Mouse (Mus musculus) embryo, embryonic 11 days (tissue): ENCODE results near the gene Vmn1r180.
"Not testable (repeated sequence)": the region's sequence is repeated elsewhere in the genome, so short reads cannot be mapped to it uniquely, and the experiment has no call there.

Experiments
- DNase-seq: peaks from one replicate; pipeline ENCODE4 v3.0.0-alpha.2; 2015

Vmn1r180 gene

DNA sequence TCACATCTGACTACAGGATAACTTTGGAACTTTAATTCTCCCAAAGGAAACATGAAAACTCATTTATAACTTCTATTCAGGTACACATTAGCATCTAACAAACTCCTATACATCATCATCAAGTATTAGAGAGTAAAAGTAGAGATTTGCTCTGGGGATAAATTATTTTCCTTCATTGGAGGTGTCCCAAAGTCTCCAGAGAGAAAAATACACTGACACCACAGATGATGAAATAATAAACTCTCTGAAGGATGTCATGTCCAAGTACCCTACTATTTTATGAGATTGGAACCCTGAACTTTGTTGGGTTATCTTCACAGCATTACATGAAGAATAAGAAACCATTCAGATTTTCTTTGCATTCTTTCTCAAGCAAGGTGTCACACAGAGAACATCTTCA, at the start of gene Vmn1r180:
Gene Vmn1r180 (plus strand): TSS at position 301 of the 400 bp plus-strand sequence.
- no peak for DNase-seq

DNA sequence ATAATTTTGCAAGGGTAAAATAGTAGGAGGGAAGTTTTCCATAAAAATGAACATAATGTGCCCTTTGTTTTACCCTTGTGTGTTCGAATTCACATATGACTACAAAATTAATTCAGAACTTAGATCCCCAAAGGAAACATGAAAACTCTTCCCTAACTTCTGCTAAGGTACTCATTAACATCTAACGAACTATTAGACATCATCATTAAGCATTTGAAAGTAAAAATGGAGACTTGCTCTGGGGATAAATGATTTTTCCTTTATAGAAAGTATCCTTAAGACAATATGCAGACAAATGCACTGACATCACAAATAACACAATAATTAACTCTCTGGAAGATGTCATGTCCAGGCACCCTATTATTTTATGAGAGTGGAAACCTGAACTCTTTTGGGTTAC, 23.8 kb upstream of the Vmn1r180 start, which contains the start of gene Vmn1r179:
Gene Vmn1r179 (plus strand): TSS at position 301 of the 400 bp plus-strand sequence.
- DNase-seq = no peak

DNA sequence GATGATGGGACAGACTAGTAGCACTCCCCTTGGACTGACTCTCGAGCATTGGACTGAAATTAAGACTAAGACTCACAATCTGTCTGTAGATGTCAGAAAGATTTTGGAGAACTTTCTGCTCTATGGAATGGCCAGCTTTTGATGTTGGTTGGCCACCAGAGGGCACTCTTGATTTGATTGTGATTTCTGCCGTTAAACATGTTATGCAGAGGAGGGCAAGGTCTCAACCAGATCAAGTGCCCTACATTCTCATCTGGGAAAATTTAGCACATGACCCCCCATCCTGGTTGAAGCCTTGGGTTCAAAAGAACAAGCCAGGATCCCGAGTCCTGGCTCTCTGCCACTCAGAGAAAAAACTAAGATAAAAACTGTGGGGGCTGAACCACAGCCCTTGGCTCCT, 17.6 kb downstream of the Vmn1r180 start:
- not testable (repeated sequence) for DNase-seq

DNA sequence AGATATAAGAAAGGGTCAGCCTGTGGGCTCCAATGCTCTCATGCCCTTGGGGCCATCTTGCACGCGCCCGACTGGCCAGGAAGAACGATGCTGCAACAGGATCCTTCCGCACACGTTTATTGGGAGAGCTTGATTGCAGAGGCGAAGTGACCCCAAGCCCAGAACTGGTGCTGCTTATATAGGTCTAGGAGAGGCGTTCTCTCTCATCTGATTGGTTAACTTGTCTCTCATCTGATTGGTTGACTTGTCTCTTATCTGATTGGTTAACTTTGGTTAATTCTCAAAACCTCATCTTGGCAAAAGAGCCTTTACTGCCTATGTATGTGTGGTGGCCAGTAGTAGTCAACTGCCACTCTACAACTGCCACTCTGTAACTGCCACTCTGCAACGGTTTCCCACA, 23.9 kb downstream of the Vmn1r180 start, which contains the start of gene Vmn1r181:
Gene Vmn1r181 (plus strand): TSS at position 301 of the 400 bp plus-strand sequence.
- not testable (repeated sequence) for DNase-seq

DNA sequence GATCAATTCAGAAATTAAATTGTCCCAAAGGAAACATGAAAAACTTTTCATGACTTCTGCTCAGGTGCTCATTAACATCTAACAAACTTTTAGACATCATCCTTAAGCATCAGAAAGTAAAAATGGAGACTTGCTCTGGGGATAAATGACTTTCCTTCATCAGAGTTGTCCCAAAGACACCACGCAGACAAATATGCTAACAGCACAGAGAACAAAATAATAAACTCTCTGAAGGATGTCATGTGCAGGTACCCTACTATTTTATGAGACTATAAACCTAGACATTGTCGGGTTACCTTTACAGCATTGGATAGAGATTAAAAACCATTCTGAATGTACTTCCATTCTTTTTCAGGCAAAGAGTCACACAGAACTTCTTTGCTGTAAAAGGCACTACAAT, 51.0 kb downstream of the Vmn1r180 start, which contains the start of gene V1rd19:
Gene V1rd19 (plus strand): TSS at position 301 of the 400 bp plus-strand sequence.
- DNase-seq = no peak
